Mouse (Mus musculus): ENCODE measurements around the gene Fam241a. TPM values are rescaled to one million over a fixed set of nuclear protein-coding genes. Genes with fewer than 3 reads are reported as not detected.

Fam241a gene
- 4.2 and 4.3 TPM in 2 replicates for polyA plus RNA-seq (2012; rRNA removed)

- H3K4me1 ChIP-seq (ENCODE audit: control insufficient read depth, insufficient read depth, low read length) = peaks cover 5% of the 10 kb centered on the region
- peak within 1 kb of the TSS; percentile 78 for H3K4me3 ChIP-seq (replicated peaks; ENCODE audit: extremely low read depth, low read depth, low read length)
- under 1% methylated on average over 86 of the region's 94 CpGs for WGBS
- DNase-seq = peak; percentile 89
- TF ChIP-seq POLR2A (IDR thresholded peaks at IDR 0.05; ENCODE audit: borderline replicate concordance, extremely low read depth, low read depth, low read length) (peak; percentile 32; the same call in 1 of the 2 replicates), CTCF (IDR thresholded peaks at IDR 0.05; ENCODE audit: insufficient read depth, low read length) (no peak)
Observed at GRCm38 (mm10) chr3:127895792-127896541, at the start of gene Fam241a. TSS of gene Fam241a (minus strand) at chr3:127896324.

DNA sequence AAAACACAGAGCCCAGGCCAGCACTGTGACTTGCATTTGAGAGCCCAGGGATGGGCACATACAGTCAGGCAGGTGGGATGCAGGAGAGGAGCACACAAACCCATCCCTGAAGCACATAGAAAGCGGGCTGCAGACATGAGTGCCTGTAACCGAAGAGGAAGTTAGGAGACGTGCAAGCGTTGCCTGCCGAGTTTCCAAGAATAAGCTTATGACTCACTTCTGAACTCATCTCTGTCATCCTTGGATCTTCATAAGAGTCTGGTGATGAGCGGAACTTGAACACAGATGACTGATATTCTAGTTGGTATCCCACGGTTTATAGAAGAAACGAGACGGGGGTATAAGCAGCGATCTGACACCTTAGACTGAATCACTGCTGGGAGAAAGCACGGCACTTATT is 36.3 kb upstream of the Fam241a start:
- Histone ChIP-seq H3K4me3 (replicated peaks; ENCODE audit: extremely low read depth, low read depth, low read length) (no peak overlapping the region), H3K4me1 (ENCODE audit: control insufficient read depth, insufficient read depth, low read length) (peaks cover 5% of the 10 kb centered on the region)
- 83% methylated on average over 11 of the region's 11 CpGs for WGBS
- TF ChIP-seq POLR2A (IDR thresholded peaks at IDR 0.05; ENCODE audit: borderline replicate concordance, extremely low read depth, low read depth, low read length) (no peak), CTCF (IDR thresholded peaks at IDR 0.05; ENCODE audit: insufficient read depth, low read length) (no peak)
- DNase-seq = no peak

- WGBS = 64% methylated on average over 9 of the region's 9 CpGs
- no peak overlapping the region for H3K4me3 ChIP-seq (replicated peaks; ENCODE audit: extremely low read depth, low read depth, low read length)
- DNase-seq = peak; percentile 26
- TF ChIP-seq CTCF (IDR thresholded peaks at IDR 0.05; ENCODE audit: insufficient read depth, low read length) (no peak), POLR2A (IDR thresholded peaks at IDR 0.05; ENCODE audit: borderline replicate concordance, extremely low read depth, low read depth, low read length) (no peak)
- H3K4me1 ChIP-seq (ENCODE audit: control insufficient read depth, insufficient read depth, low read length) = peaks cover 5% of the 10 kb centered on the region
Observed at GRCm38 (mm10) chr3:127930326-127931012, 34.3 kb upstream of the Fam241a start.

- 55% methylated on average over 9 of the region's 9 CpGs for WGBS
- Histone ChIP-seq H3K4me1 (ENCODE audit: control insufficient read depth, insufficient read depth, low read length) (peaks cover 5% of the 10 kb centered on the region), H3K4me3 (replicated peaks; ENCODE audit: extremely low read depth, low read depth, low read length) (no peak overlapping the region)
- peak; percentile 59 for DNase-seq
- no peak for TF ChIP-seq CTCF (IDR thresholded peaks at IDR 0.05; ENCODE audit: insufficient read depth, low read length)
- no peak for TF ChIP-seq POLR2A (IDR thresholded peaks at IDR 0.05; ENCODE audit: borderline replicate concordance, extremely low read depth, low read depth, low read length)
Observed at GRCm38 (mm10) chr3:127929921-127930320, 33.8 kb upstream of the Fam241a start.

DNA sequence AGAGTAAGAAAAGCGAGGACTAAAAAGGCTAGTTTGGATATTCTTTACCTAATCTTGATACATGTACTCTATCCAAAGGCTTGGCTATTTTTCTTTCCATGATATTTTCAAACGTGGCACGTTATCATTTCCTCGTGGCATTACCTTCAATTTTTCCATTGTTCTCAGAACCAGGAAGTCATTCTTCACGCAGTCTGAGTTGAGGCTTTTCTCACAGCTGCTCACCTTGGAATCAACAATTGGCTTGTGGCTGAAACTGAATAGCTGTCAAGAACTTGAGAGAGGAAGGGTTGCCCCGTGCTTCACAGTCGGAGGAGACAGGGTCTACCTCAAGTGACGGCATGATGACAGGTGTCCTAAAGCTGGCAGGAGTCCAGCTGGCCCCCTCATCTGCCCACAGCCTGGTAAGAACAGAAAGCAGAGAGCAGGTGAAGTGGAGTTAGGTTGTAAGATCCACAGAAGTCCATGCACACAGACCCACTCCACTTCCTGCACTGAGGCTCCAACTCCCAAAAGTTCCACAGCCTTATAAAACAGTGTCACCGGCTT is 30.6 kb upstream of the Fam241a start:
- 30% methylated on average over 9 of the region's 9 CpGs for WGBS

DNA sequence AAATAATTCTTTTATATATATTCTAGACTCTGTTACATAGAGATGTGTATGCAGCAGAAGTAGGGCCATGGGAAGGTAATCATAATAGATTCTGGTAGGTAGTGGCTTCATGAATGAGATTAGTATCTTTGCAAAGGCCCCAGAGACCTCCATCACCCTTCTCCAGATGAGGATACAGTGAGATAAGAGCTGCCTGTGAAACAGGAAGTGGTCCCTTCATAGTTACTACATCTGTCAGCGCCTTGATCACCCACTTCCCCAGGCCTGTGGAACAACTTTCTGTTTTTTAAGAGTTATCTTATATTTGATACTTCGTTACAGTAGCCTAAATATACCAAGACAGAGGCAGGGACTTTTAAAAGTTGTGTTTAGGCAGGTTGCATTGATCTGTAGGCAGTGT is 28.3 kb upstream of the Fam241a start:
- no peaks in the 10 kb centered on the region for H3K4me1 ChIP-seq (ENCODE audit: control insufficient read depth, insufficient read depth, low read length)
- TF ChIP-seq POLR2A (IDR thresholded peaks at IDR 0.05; ENCODE audit: borderline replicate concordance, extremely low read depth, low read depth, low read length) (no peak), CTCF (IDR thresholded peaks at IDR 0.05; ENCODE audit: insufficient read depth, low read length) (no peak)
- no peak for DNase-seq
- H3K4me3 ChIP-seq (replicated peaks; ENCODE audit: extremely low read depth, low read depth, low read length) = no peak overlapping the region
- 60% methylated on average over 2 of the region's 2 CpGs for WGBS

More for the DNA sequence above, 30.6 kb upstream of the Fam241a start:
- no peak overlapping the region for H3K4me3 ChIP-seq (replicated peaks; ENCODE audit: extremely low read depth, low read depth, low read length)
- DNase-seq = no peak
- TF ChIP-seq POLR2A (IDR thresholded peaks at IDR 0.05; ENCODE audit: borderline replicate concordance, extremely low read depth, low read depth, low read length) (no peak), CTCF (IDR thresholded peaks at IDR 0.05; ENCODE audit: insufficient read depth, low read length) (no peak)
- peaks cover 5% of the 10 kb centered on the region for H3K4me1 ChIP-seq (ENCODE audit: control insufficient read depth, insufficient read depth, low read length)

DNA sequence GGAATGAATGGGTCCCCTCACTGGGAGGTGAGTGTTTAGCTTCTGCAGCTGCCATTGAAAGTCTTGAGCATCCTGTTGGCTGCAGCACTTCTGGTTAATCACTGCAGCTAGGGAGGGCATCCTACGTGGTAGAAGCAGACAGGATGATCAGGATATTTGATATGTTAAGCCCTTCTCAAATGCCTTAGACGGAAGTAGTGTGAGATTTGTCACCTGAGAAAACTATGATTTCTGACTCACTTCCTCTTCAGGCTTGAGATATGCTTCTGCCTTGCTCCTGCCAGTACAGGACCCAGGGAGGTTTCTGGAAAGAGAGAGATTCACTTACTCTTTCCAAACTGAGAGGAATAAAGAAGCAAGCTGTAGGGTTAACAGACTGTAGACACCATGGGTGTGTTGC is 27.1 kb upstream of the Fam241a start:
- Histone ChIP-seq H3K4me3 (replicated peaks; ENCODE audit: extremely low read depth, low read depth, low read length) (no peak overlapping the region), H3K4me1 (ENCODE audit: control insufficient read depth, insufficient read depth, low read length) (no peaks in the 10 kb centered on the region)
- TF ChIP-seq CTCF (IDR thresholded peaks at IDR 0.05; ENCODE audit: insufficient read depth, low read length) = no peak
- no peak for TF ChIP-seq POLR2A (IDR thresholded peaks at IDR 0.05; ENCODE audit: borderline replicate concordance, extremely low read depth, low read depth, low read length)
- WGBS = 41% methylated on average over 2 of the region's 2 CpGs
- DNase-seq = no peak

GRCm38 (mm10) chr3:127922125-127922524 is 26.0 kb upstream of the Fam241a start:
- H3K4me1 ChIP-seq (ENCODE audit: control insufficient read depth, insufficient read depth, low read length) = no peaks in the 10 kb centered on the region
- no peak for TF ChIP-seq CTCF (IDR thresholded peaks at IDR 0.05; ENCODE audit: insufficient read depth, low read length)
- no peak for TF ChIP-seq POLR2A (IDR thresholded peaks at IDR 0.05; ENCODE audit: borderline replicate concordance, extremely low read depth, low read depth, low read length)
- no peak for DNase-seq
- H3K4me3 ChIP-seq (replicated peaks; ENCODE audit: extremely low read depth, low read depth, low read length) = no peak overlapping the region
- 68% methylated on average over 5 of the region's 5 CpGs for WGBS

DNA sequence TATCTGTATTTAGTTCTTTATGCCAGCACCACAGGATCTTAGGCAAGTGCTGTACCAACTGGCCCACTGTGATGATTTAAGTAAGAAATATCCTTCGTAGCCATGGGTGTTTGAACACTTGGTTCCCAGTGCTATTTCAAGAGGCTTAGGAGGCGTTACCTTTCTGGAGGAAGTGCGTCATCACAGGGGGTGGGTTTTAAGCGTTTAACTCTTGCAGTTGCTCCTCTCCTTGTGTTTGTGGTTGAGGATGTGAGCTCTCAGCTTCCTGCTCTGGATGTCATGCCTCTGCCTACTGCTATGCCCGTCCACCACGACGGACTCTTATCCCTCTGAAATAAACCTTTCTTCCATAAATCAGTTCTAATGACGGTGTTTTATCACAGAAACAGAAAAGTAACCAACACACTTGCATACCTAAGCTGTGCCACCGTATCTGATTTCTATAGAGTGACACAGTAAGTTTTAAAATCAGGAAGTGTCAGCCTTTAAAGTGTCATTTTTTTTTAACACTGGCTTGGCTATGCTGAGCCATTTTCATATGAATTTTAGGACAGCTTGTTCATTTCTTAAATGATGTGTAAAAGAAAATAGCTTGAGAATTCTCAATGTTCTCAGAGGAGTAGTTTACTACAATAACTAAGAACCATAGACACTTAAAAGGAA is 22.0 kb upstream of the Fam241a start:
- H3K4me1 ChIP-seq (ENCODE audit: control insufficient read depth, insufficient read depth, low read length) = no peaks in the 10 kb centered on the region
- DNase-seq = no peak
- TF ChIP-seq POLR2A (IDR thresholded peaks at IDR 0.05; ENCODE audit: borderline replicate concordance, extremely low read depth, low read depth, low read length) (no peak), CTCF (IDR thresholded peaks at IDR 0.05; ENCODE audit: insufficient read depth, low read length) (no peak)
- WGBS = 62% methylated on average over 9 of the region's 9 CpGs
- no peak overlapping the region for H3K4me3 ChIP-seq (replicated peaks; ENCODE audit: extremely low read depth, low read depth, low read length)

Data from lung, adult 2 months (tissue).